Mouse (Mus musculus): ENCODE results near the gene Cpsf4l.
"Not testable (repeated sequence)": the region's sequence is repeated elsewhere in the genome, so short reads cannot be mapped to it uniquely, and the experiment has no call there.

Cpsf4l gene

DNA sequence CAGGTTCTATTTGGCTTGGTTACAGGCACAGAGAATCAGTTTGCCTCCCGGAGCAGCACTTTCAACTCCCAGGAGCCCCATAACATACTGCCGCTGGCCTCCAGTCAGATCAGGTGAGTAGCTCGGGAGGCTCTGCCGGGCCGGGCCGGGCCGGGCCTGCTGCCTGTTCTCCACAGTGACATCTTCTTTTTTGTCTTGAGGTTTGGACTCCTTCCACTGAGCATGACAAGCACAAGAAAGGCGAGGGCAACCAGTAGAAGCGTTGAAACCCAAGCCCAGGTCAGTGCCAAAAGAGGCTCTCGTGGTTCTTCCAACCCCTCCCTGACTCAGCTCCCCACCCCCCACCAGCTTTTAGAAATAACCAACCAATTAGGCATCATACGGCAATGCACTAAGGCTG is 48.9 kb downstream of the Cpsf4l start:
- no peak for DNase-seq

DNA sequence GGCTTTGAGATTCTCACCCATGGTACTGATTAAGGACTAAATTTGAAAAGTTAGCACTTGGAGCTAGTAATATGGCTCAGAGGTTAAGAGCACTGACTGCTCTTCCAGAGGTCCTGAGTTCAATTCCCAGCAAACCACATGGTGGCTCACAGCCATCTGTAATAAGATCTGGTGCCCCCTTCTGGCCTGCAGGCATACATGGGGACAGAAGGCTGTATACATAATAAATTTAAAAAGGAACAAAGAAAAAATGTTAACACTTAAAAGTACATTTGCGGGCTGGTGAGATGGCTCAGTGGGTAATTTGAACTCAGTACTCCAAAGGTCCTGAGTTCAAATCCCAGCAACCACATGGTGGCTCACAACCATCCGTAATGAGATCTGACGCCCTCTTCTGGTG is 49.6 kb downstream of the Cpsf4l start:
- DNase-seq: not testable (repeated sequence)

DNA sequence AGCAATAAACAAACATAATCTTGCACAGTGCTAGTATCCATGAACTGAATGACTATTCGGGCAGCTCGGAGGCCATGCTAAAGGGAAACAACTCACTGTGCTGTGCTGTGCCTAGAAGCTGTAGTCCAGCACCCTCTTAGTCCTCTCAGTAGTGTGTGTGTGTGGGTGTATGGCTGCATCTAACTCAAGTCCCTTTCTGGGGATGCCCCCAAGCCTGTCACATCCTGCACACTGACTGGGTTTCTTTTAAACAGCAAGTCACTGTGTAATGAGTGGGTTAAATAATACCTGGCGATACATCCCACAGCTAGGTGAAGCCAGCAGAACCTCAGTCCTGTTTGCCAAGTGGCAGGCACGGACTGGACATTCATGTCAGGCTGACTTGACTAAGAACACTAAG is 51.1 kb downstream of the Cpsf4l start:
- DNase-seq: no peak

DNA sequence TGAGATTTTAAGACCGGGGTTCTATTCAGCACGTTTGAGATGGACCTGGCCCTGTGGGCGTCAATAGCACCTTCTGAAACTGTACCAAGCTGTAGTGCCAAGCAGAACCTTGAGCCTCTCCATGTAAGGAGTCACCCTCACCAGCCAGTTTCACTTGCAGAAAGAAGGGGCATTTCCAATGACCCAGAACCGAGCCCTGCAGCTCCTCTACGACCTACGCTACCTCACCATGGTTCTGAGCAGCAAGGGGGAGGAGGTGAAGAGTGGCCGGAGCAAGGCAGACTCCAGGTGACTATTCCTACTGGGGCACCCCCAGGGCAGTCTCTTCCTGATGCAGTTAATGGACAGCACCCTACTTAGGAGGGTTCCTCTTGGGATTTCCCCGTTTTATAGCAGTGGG is 51.5 kb downstream of the Cpsf4l start:
- DNase-seq: no peak

DNA sequence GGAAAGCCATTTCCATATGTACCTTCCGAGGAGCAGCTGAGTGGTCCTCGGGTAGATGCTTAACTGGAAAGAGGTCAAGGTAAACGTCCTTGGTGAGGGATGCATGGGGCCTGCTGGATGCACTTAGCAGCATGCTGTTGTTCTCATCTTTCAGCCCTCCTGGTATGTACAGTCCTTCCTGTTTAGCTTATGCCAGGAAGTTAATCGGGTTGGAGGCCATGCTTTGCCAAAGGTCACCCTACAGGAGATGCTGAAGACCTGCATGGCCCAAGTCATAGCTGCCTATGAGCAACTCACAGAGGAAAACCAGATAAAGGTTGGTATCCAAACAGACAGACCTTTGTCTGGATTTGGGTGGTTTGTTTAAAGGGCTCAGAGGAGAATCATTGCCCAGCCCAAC is 52.6 kb downstream of the Cpsf4l start:
- DNase-seq: no peak

DNA sequence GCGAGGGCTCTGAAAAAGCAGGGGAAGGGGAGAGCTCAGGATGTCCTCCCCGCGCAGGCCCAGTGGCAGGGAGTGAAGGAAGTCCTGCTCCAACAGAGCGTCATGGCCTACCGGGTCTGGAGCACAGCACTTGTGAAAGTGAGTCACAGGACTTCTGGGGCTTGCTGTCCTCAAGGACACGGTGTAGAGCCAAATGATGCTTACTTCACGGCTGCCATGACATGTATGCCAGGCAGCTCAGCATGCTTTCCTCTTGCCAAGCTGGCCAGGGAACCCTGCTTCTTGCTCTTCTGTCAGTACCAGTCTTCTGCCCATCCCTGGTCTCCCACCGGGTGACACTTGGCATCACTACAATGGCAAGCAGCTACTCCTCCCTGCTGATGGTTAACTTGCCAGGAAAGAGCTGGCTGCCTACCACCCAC is 53.3 kb downstream of the Cpsf4l start:
- no peak for DNase-seq

DNA sequence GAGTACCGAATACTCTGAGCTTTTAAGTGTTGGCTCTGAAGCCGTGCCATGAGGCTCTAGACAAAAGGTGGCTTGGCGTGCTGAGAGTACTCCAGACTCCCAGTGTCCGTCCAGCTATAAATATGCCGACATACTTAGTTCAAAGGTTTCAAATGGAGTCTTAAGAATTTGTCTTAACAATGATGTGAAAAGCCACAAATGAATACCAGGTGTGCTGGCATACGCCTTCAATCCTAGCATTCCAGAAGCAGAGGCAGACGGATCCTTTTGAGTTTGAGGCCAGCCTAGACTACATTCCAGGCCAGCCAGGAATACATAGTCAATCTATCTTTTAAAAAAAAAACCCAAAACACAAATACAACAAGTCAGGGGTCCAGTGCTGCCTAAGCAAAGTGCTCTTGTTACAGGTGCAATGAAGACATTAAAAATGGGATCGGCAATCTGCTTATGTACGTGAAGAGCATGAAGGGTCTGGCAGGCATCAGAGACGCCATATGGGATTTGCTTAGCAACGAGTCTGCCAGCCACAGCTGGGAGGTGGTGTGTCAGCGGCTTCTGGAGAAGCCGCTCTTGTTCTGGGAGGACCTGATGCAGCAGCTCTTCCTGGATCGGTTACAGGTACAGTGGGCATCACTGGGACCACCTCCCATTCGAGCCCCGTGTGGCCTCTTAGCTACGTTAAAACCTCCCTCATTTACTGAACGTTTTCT is 55.1 kb downstream of the Cpsf4l start:
- DNase-seq: no peak

DNA sequence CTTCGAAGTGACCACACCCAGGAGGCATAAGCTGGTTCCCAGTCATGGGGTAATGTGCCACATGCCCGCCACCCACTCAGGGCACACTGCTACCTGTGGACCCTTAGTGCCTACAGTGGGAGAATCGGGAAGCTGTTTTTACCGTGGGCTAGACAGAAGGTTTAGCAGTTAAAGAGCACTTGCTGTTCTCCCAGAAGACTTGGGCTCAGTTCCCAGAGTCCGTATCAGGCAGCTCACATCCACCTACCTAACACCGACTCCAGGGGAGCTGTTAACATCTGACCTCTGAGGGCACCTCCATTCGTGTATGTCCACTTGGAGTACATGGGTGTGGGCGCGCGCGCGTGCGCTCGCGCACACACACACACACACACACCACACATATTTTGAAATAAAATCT is 55.7 kb downstream of the Cpsf4l start:
- DNase-seq: no peak

DNA sequence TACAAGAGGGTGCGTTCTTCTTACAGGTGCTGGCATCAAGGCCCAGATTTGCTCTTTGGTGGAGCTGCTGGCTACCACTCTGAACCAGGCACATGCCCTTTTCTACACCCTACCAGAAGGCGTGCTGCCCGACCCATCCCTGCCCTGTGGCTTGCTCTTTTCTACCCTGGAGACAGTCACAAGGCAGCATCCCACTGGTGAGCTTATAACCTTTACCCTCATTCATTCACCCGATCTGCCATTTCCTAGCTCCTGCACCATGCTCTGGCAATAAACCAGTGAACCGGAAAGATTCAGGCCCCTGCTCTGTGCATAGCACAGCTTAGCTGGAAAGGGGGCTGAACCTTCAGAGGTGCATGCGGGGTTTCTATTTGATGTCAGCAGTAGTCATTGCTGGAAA is 57.3 kb downstream of the Cpsf4l start:
- no peak for DNase-seq

DNA sequence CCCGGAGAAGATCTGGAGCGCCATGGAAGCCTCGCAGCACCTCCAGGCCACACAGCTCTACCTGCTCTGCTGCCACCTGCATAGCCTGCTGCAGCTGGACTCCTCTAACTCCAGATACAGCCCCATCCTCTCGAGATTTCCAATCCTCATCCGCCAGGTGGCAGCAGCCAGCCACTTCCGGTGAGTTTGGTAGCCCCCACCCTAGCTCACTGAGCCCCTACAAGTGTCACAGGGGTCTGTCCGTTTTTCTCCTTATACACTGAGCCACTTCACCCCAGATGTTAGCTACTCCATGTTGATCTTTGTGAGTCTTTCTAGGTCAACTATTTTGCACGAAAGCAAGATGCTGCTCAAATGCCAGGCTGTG is 57.9 kb downstream of the Cpsf4l start:
- DNase-seq: peak; percentile 61

DNA sequence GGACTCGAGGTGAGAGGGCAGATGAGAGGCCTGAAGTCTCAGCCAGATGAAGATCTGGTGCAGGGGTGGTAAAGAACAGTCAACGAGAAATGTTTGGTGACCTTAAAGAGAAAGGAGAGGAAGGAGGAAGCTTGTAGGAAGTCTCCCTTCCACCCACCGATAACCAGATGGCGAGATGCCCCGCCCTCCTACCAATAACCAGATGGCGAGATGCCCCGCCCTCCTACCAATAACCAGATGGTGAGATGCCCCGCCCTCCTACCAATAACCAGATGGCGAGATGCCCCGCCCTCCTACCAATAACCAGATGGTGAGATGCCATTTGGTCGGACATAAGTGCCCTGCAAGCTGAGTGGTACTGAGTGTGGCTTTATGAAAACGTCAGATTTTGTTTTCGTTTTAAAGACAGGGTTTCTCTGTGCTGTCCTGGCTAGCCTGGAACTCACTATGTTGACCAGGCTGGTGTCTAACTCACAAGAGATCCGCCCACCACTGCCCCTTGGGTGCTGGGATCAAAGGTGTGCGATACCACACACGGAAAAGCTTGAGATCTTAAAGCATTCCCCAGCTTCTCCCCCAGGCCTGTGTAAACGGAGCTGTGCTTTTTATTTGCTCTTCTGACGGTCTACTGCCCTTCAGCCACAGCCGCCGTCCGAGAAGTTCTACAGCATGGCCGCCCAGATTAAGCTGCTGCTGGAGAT is 58.5 kb downstream of the Cpsf4l start:
- no peak for DNase-seq

DNA sequence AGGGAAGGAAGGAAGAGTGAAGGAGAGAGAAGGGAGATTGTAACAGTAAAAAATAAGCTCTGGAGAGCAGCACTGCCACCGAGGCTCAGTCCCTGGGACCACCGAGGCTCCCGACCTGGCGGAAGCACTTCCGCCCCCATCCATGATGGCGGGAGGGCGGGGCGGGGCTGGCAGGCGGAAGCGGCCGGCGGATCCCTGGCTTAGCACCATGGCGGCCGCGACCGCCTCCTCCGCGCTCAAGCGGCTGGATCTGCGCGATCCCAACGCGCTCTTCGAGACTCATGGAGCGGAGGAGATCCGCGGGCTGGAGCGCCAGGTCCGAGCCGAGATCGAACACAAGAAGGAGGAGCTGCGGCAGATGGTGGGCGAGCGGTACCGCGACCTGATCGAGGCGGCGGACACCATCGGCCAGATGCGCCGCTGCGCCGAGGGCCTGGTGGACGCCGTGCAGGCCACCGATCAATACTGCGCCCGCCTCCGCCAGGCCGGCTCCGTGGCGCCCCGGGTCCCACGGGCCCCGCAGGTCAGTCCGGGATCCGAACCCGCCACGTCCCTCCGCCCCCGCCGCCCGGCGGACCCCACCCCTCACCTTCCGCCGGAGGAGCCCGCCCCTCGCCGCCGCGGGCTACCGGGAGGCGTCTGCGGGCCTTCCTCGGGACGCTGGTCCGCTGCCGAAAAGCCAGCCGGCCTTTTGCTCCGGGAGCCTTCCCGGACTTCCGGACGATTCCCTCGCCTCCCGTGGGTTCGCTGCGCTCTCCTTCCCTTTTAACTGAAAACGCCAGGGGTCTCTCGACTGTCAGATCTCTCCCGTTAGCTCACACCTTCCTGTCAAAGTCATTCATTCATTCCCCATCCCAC is 60.2 kb downstream of the Cpsf4l start, which contains the start of gene Slc39a11:
Gene Slc39a11 (minus strand): TSS at position 727 of the 858 bp plus-strand sequence.
- DNase-seq: peak; percentile 67

DNA sequence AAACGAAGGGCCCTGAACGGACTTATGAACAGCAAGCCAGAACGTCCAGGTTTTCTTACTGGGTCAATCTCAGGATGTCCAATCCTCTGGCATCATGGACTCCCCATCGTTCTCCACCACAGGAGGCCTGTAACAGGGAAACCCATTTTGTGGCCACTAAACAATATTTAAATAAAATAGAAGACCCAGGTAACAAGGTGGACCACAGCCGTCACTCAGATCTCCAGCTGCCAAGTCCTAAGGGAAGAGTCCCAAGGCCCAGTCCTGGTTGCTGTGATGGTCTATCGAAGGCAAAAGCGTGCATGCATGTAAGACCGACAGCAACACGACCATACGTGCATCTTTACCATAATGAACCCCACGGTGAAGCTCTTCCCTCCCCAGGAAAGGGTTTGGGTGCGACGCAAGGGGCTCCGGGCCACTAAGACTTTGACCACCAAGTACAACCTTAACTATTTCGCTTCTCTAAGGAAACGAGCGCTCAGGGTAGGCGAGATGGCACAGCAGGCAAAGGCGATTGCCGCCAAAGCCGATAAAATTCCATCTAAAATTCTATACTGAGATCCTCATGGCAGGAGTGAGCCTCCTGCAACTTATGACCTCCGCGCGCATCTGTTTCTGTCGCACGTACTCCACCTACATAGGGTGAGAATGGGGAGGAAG is 61.0 kb downstream of the Cpsf4l start, which contains the start of gene Cog1:
Gene Cog1 (plus strand): TSS at position 480 of the 663 bp plus-strand sequence.
- no peak for DNase-seq

All from right cerebral cortex, postnatal 14 days (tissue).